Comparison of ENCODE assay signal across 18 mouse cellular contexts in the genomic region with DNA sequence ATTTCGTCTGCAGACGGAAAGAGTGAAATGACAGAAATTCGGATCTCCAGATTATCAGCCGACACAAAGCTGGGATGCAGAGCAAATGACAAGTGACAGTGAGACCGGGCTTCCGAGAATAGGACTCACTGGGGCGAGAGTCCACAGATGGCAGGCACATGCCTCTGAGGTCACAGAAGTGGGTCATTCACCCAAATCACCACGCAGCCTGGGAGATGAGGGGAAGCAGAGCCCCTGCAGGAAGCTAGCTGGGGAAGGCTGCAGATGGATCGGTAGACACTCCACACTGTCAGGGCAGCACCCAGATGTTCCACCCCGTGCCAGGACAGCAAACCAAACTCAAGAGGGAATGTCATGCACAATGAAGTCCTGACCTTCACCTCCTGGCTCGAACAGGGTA. TPM values are rescaled to one million over a fixed set of nuclear protein-coding genes. Genes with fewer than 3 reads are reported as not detected.
A peak's percentile ranks its signal among the peaks of the same experiment; 100 is the strongest.
DNase-seq lines count a peak whose midpoint lies in the region; ATAC-seq and TF ChIP-seq lines count a peak whose summit lies in the region.
"Had no signal": no experiment of that assay in that cellular context is flagged by ENCODE, and none has a peak within 500 bp of the region (broad histone marks: within the 10 kb centered on the region; RNA-seq: fewer than 3 reads in every experiment).

No protein-coding gene starts in this region.

- intact Hi-C loops in left cerebral cortex, adult 2 months (cut with DNase I): no loop called here

- no peaks in the 10 kb centered on the region for H3K27me3 ChIP-seq in heart, embryonic 14.5 days (ENCODE audit: control insufficient read depth, insufficient read depth, low read length)
- H3K27me3 ChIP-seq: CH12.LX; hindbrain, embryonic 15.5 days; limb, embryonic 12.5 days had no signal

- no peaks in the 10 kb centered on the region for H3K36me3 ChIP-seq in heart, embryonic 14.5 days (ENCODE audit: control insufficient read depth, insufficient read depth, low read length)
- H3K36me3 ChIP-seq: hindbrain, embryonic 15.5 days; limb, embryonic 12.5 days had no signal

- no peak overlapping the region for H3K4me2 ChIP-seq in heart, embryonic 14.5 days (ENCODE audit: low read length)
- H3K4me2 ChIP-seq: hindbrain, embryonic 15.5 days; limb, embryonic 12.5 days had no signal

- 39% methylated on average over 11 of the region's 11 CpGs for WGBS in heart, embryonic 14.5 days

- H3K4me3 ChIP-seq in left cerebral cortex, adult 2 months: no peak overlapping the region
- H3K4me3 ChIP-seq in heart, embryonic 14.5 days (ENCODE audit: control insufficient read depth in 1 of 2, insufficient read depth in 1 of 2, low read depth in 1 of 2, low read length in 2 of 2): no peak overlapping the region
- H3K4me3 ChIP-seq: erythroblast, embryonic 14.5 days; hindbrain, embryonic 15.5 days; limb, embryonic 12.5 days had no signal

- peaks cover 29 to 35% of the 10 kb centered on the region in 2 experiments for H3K4me1 ChIP-seq in heart, embryonic 14.5 days (ENCODE audit: control insufficient read depth in 2 of 2, insufficient read depth in 2 of 2, low read length in 2 of 2)

- DNase-seq in cerebellum, adult 11-12 months: peak; percentile 44
- DNase-seq in left cerebral cortex, adult 2 months (ENCODE audit: extremely low spot score in 1 of 2, low spot score in 2 of 2): no peak
- no peak for DNase-seq in left cerebral cortex, adult 11 months (ENCODE audit: low spot score)
- peak; percentile 28 for DNase-seq in retina, postnatal 7 days (ENCODE audit: low read depth, low spot score)
- no peak for DNase-seq in lung, postnatal 14 days
- no peak for DNase-seq in thymus, postnatal 0 days (ENCODE audit: low spot score)
- DNase-seq: gastrocnemius, postnatal 36 days; kidney, postnatal 10 days; right cerebral cortex, postnatal 4 days had no signal

- TF ChIP-seq CTCF in left cerebral cortex, adult 2 months (IDR thresholded peaks at IDR 0.05): no peak

- H3K9me3 ChIP-seq in heart, embryonic 14.5 days (ENCODE audit: control insufficient read depth, low read length): 0 out of 2 replicates have a peak, but pooled peaks cover 4% of the 10 kb centered on the region
- H3K9me3 ChIP-seq: hindbrain, embryonic 15.5 days; limb, embryonic 12.5 days had no signal

- ATAC-seq in cerebellum, adult (ENCODE audit: insufficient number of reproducible peaks, low FRiP score, low TSS enrichment): no peak; the same call in 1 of the 2 replicates
- no peak for ATAC-seq in heart, embryonic 14.5 days (ENCODE audit: insufficient number of reproducible peaks, insufficient read depth, low FRiP score, low read depth)
- ATAC-seq: forebrain, embryonic 14.5 days; intestine, postnatal 0 days had no signal

- H3K9ac ChIP-seq in heart, embryonic 14.5 days (ENCODE audit: low read length): no peak overlapping the region
- H3K9ac ChIP-seq: hindbrain, embryonic 15.5 days; limb, embryonic 12.5 days; liver, embryonic 14.5 days had no signal

- peak overlapping the region; percentile 5; the same call in 1 of the 2 replicates for H3K27ac ChIP-seq in left cerebral cortex, adult 2 months
- peak overlapping the region; percentile 5 to 6; a peak in 1 of 4 replicates for H3K27ac ChIP-seq in heart, embryonic 14.5 days (replicated peaks in 1 of 2; ENCODE audit: control insufficient read depth in 1 of 2, insufficient read depth in 1 of 2, low read depth in 2 of 2, low read length in 2 of 2)
- H3K27ac ChIP-seq: hindbrain, embryonic 15.5 days; limb, embryonic 12.5 days; liver, embryonic 14.5 days had no signal

RNA-seq across cellular contexts. Expression of gene Gatb, which starts 59.2 kb away (rescaled TPM):
- 10 to 100 TPM; 20.4 to 20.6 TPM for total RNA-seq in left cerebral cortex, adult 2 months (2021)
- polyA plus RNA-seq in heart, embryonic 14.5 days (2014; fragmentation: Nextera tagmentation; extraction: Ambion mirVana): 48.8 and 49.7 TPM in 2 replicates
- 17.9 and 18.2 TPM in 2 replicates for polyA plus RNA-seq in thymus, postnatal 0 days (2015; fragmentation: Nextera tagmentation; extraction: Ambion mirVana)

Comparison
In these comparisons a context has a peak if more than half of its experiments do, and no peak if none do; other contexts are left out.
1. DNase-seq: peak in cerebellum, adult 11-12 months (single experiment) and retina, postnatal 7 days (single experiment); none in left cerebral cortex, adult 2 months (0 of 2), left cerebral cortex, adult 11 months (single experiment), lung, postnatal 14 days (single experiment) and thymus, postnatal 0 days (single experiment).